Mouse (Mus musculus): Measurements from ENCODE around the gene Rfx1.

Rfx1 gene

DNA sequence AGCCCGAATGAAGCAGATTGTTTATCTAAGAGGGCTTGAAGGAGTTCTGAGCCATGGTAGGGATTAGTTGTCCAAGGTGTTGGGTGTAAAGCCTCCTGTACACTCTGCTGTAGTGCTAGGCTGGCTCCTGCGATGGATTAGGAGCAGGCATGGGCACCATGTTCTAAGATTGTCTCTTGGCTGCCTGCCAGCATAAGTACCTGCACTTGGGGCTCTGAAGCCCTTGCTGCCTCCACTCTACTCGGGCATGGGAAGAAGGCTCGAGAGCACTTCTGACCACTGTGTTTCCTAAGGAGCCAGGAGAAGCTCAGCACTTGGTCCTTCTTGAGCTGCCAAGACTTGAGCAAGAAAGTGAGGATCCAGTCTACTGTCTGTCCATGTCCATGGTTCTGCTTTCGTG, 12.6 kb downstream of the Rfx1 start:
- in situ Hi-C loops (cut with MboI; ENCODE audit: low pct_unique_long_range_greater_than_20kb in 1 of 2, low sequenced_read_pairs in 2 of 2, unreplicated experiment in 1 of 2): no loop called here

DNA sequence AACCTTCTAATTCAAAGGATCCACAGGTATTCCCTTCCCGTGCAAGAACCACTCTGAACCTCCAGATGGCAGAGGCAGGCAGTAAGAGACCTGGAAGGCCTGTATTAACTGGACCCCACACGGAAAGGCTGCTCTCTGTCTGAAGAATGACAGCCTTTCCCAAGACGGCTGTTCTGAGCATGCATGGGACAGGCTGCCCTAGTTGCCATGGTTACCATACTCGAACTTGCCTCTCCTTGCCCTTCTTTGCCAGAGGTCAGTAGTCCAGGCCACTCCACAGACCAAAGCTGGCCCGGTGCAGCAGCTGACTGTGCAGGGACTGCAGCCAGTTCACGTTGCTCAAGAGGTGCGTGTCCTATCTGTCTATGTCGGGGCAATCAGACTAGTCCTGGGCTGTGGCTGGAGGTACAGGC, 17.2 kb downstream of the Rfx1 start:
- in situ Hi-C loops (cut with MboI; ENCODE audit: low pct_unique_long_range_greater_than_20kb in 1 of 2, low sequenced_read_pairs in 2 of 2, unreplicated experiment in 1 of 2): no loop called here

DNA sequence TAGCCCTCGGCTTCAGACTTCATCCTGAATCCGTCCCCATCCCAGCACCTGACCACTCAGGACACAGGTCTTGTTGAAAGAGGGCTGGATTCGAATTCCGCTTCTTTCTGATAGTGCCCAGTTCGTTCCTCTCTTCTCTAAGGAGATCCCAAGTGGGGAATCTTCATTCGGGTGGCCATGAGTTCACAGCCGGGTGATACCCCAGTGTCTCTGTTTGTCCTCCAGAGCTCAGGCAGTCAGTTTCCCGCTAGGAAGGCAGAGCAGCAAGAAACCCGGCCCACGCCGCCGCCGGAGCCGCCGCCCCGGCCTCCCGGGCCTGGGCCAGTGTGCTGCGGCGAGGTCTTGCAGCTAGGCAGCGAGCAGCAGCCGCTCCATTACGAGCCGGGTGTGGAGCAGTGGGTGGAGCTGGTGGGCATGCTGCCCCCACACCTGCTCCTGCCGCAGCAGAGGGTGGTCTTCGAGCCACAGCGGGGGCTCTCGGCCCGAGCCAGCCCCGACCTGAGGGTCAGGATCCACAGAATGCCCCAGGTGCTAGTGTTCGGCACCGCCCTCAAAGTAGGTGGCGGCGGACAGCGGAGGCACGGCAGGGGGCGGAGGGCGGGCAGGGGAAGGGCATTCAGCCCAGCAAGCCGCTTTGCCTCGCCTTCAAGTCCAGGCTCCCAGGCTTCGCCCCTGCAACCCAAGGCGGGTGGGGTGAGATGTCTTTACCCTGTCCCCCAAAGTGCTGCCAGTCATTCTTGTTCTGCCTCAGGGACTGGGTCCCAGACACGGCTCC, 17.9 kb downstream of the Rfx1 start:
- in situ Hi-C loops (cut with MboI; ENCODE audit: low pct_unique_long_range_greater_than_20kb in 1 of 2, low sequenced_read_pairs in 2 of 2, unreplicated experiment in 1 of 2): no loop called here

DNA sequence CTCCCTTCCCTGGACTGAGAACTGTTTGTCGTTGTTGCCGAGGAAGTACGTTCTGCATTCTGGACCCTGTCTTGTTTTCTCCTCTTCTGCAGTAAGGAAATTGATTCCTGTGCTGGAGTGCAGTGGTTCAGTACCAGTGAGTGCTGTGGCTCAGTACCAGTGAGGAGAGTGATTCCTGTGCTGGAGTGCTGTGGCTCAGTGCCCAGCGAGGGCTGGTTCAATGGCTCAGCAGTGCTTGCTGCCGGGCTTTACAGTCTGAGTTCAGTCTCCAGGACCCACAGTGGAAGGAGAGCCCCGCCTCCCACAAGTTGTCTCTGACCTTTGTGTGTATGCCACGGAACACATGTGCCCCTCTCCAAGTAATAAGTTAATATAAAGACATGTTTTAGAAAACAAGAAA, 20.5 kb downstream of the Rfx1 start:
- in situ Hi-C loops (cut with MboI; ENCODE audit: low pct_unique_long_range_greater_than_20kb in 1 of 2, low sequenced_read_pairs in 2 of 2, unreplicated experiment in 1 of 2): no loop called here

DNA sequence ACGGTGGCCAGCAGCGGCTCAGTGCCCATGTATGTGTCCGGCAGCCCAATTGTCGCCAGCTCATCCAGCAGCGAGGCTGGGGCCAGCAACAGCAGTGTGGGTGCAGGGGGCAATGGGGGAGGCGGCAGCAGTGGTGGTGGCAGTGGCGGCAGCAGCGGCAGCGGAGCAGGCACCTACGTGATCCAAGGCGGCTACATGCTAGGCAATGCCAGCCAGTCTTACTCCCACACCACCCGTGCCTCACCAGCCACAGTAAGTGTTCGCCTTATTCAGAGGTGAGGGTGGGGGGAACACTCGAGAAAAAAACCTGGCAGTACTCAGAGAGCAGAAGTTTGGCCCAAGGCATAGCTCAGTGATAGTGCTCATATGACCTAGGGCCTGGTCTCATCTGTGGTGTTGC, 21.2 kb downstream of the Rfx1 start:
- in situ Hi-C loops (cut with MboI; ENCODE audit: low pct_unique_long_range_greater_than_20kb in 1 of 2, low sequenced_read_pairs in 2 of 2, unreplicated experiment in 1 of 2): no loop called here

DNA sequence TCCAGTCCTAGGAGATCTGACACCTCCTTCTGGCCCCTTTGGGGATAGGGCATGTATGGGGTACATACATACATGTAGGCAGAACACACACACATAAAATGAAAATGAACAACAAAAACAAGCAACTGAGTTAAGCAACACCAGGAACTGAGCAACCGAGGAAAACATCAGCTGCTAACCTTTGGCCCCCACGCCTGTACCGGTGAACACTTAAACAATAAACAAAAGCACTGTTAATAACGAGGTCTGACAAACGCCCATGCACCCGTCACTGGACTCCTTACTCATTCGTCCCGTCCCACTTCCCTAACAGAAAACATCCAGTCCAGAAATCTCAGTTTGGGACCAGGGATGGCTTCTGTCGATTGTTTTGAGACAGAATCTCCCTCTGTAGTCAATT, 22.6 kb downstream of the Rfx1 start:
- in situ Hi-C loops (cut with MboI; ENCODE audit: low pct_unique_long_range_greater_than_20kb in 1 of 2, low sequenced_read_pairs in 2 of 2, unreplicated experiment in 1 of 2): no loop called here

DNA sequence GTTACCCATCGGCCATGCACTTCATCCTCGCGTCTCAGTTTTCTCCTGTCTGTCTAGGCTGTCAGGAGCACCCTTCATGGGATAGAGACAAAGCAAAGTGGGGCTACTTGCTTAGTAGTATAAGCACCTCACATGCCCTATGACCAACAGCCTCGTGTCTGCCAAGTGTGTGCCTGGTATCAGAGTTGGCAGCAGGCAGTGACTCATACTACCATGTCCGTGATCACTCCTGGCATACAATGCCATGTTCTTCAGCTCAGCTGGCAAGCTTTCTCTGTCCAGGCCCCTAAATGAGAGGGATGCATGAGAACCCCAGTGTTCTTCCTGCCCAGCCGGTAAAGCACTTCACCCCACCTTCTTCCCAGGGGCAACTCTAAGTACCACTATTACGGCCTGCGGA, 24.0 kb downstream of the Rfx1 start:
- in situ Hi-C loops (cut with MboI; ENCODE audit: low pct_unique_long_range_greater_than_20kb in 1 of 2, low sequenced_read_pairs in 2 of 2, unreplicated experiment in 1 of 2): no loop called here

DNA sequence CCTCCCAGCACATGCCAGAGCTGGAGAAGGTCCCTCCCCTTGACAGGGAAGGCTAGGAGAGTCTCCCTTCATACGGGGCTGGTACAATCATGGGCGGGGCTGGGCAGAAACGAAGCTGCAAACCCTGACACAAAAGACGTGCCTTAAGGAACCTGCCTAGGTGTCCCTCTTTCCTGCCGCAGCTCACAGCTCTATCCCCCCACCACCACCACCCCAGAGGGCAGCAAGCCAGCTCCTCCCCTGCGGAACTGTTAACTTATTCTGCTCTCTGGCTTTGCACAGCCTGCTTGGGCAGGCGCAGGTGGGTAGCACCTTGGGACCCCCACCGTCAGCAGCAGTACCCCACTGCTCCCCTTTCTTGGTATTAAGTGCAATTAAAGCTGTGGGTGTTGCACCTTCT, 29.4 kb downstream of the Rfx1 start:
- in situ Hi-C loops (cut with MboI; ENCODE audit: low pct_unique_long_range_greater_than_20kb in 1 of 2, low sequenced_read_pairs in 2 of 2, unreplicated experiment in 1 of 2): no loop called here

DNA sequence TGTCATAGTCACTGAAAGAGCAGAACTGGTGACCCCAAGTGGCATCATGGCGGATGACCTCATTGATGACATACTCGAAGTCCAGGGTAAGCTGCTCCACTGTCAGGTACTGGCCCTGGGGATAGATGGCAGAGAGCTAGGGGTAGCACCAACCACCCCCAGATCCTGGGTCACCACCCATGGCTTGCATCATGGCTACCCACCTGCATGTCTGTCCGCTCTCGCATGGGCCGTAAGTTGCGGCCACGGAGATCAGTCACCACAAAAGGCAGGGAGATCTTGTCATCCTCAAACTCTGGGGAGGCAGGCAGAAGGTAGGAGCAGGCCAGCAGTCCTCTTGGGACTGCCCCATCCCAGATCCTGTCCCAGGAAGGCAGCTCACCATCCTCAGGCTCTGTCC, 31.7 kb downstream of the Rfx1 start:
- in situ Hi-C loops (cut with MboI; ENCODE audit: low pct_unique_long_range_greater_than_20kb in 1 of 2, low sequenced_read_pairs in 2 of 2, unreplicated experiment in 1 of 2): no loop called here

DNA sequence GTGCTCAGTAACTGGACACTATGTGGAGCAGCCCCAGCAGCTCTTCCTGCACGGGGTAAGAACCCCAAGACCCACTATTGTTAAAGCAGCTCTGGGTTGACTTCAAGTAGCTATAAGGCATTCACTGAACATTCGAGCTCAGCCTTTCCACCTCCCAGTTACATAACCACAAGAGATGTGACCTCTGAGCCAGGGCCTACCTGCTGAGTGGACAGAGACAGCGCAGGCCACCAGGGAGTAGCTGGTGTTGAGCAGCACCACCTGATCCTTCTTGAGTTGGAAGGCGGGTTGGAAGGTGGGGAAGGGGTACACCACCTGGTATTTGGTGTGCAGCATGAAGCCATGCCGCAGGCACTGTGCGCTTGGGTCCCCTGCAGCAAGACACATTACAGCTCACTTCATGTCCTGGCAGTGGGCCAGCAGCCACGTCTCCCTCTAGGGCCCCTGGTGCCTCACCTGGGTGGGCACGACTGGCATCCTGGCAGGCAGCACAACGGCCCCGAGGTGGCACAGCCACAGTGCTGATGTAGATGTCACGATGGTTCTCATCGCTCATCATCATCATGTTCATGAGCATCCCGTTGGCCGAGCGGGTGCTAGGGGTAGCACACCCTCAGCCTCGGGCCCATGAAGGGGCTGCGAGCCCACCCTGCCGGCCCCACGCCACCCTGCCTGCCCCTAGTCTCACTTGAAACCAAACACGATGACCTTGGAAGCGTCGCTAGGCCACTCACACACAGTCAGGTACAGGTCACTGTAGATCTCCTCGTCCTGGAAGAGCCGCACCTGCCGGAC, 35.0 kb downstream of the Rfx1 start:
- in situ Hi-C loops (cut with MboI; ENCODE audit: low pct_unique_long_range_greater_than_20kb in 1 of 2, low sequenced_read_pairs in 2 of 2, unreplicated experiment in 1 of 2): no loop called here

DNA sequence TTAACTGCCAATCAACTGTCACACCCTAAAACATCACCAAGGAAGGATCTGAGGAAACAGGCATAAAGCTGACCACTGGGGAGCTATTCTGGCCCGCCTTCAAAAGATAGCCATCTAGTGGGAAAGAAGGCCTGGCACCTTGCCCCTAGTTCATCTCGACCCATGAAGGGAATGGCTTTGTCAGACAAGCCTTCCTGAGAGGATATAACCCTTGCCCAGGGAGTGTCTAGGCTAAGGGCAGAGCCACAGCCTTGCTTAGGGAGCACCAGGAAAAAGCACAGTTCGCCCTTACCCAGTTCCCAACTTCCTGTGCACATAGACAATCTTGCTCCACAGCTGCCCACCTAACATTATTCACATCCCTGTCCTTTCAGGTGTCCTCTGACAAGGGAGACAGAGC, 37.0 kb downstream of the Rfx1 start:
- in situ Hi-C loops (cut with MboI; ENCODE audit: low pct_unique_long_range_greater_than_20kb in 1 of 2, low sequenced_read_pairs in 2 of 2, unreplicated experiment in 1 of 2): no loop called here

DNA sequence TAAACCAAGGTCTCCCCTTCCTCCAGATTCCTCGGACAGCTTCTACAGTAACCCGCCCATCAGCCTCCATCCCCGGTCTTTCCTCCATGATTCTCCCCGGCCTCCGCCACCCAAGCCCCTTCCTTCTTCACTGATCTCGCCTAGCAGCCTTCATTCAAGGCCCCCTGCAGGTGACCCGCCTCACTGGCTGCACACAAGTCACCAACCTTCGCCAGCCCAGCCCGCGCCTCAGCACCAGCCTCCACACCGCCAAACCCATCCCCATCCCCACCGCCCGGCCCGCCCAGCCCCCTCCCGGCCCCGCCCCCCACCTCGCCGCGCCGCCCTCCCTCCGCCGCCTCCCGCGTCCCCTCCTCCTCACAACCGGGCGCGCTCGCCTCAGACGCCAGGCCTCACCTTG, 37.6 kb downstream of the Rfx1 start:
- in situ Hi-C loops (cut with MboI; ENCODE audit: low pct_unique_long_range_greater_than_20kb in 1 of 2, low sequenced_read_pairs in 2 of 2, unreplicated experiment in 1 of 2): no loop called here

DNA sequence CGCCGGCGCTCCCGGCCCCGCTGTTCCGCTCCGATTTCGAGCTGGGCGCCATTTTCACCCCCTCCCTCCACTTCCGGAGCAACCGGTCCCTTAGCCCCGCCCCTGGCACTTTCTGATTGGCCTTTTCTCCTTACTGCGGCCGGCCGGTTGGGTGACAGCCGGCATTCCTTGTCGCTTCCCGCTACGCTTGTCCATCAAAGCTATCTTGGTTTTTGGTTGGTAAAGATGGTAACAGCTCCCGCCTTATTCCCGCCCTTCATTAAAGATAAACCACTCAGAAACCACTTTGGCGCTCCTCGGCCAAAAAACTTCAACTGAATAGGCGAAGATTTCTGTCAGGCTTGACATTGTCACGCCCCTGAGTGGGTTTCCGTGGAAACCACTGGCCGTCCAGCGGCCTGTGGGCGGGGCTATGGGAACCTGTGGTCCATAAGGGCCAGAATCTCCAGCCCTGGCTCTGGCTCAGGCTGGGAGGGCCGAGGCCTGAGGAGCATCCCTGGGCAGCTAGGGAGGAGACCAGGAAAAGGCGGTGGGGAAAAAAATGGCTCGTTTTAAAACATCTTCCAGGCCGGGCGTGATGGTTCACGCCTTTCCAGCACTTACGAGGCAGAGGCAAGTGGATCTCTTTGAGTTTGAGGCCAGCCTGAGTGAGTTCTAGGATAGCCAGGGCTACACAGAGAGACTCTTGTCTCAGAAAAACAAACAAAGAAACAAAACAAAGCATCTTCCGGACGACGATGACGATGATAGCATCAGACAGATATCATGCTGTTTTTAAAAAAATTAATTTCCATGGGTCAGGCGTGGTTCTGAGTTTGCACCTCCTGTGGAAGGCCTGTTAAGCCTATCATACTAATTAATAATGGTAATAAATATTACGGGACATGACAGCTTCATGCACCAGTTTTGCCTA, 38.3 kb downstream of the Rfx1 start, which contains the start of gene Dcaf15:
TSS of gene Dcaf15 (minus strand) at position 72 of the 913 bp plus-strand sequence.
- in situ Hi-C loops (cut with MboI; ENCODE audit: low pct_unique_long_range_greater_than_20kb in 1 of 2, low sequenced_read_pairs in 2 of 2, unreplicated experiment in 1 of 2): no loop called here

DNA sequence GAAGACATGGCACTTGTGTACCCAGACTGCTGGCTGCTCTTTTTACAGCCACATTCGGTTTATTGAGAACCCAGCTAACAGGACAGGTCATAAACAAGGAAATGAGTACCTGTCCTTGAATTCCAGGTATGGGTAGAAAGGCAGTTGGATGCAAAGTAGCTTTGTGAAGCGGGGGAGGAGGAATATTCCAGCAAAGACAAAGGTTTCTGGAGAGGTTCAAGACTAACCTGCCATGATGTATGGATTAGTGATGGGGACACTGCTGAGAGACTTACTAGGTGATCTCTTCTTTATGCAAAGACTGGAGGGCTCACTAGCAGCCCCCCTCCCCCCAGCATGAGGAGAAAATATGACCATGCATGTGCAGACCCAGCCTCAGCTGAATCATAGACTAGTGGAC, 39.0 kb downstream of the Rfx1 start:
- in situ Hi-C loops (cut with MboI; ENCODE audit: low pct_unique_long_range_greater_than_20kb in 1 of 2, low sequenced_read_pairs in 2 of 2, unreplicated experiment in 1 of 2): no loop called here

DNA sequence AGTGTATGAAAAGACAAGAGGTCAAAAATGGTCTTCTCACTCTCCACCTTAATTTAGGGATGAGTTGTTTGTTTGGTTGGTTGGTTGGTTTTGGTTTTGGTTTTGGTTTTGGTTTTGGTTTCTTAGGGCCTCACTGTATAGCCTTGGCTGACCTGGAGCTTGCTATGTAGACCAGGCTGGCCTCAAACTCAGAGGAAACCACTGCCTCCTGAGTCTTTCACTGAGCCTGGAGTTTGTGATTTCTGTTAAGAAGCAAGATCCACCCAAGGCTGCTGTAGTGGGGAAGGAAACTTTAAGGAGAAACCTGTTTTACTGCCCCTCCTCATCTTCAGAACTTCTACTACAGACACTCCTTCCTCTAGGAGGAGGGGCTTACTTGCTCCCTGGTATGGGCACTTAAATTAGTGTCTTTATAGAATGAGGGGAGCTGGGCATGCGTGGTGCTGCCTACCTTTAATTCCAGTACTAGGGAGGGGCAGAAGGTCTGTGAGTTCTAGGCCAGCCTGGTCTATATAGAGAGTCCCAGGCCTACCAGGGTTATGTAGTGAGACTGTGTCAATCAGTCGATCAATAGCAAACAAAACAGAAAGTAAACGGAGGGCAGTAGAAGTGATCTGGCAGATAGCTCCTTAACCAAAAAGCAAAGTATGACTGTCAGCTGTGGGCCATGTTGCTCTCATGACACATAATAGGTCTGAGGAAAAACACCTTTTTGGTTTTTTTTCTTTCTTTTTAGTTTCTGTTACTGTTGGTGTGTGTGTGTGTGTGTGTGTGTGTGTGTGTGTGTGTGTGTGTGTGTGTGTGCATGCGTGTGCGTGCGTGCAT, 39.8 kb downstream of the Rfx1 start:
- in situ Hi-C loops (cut with MboI; ENCODE audit: low pct_unique_long_range_greater_than_20kb in 1 of 2, low sequenced_read_pairs in 2 of 2, unreplicated experiment in 1 of 2): no loop called here

DNA sequence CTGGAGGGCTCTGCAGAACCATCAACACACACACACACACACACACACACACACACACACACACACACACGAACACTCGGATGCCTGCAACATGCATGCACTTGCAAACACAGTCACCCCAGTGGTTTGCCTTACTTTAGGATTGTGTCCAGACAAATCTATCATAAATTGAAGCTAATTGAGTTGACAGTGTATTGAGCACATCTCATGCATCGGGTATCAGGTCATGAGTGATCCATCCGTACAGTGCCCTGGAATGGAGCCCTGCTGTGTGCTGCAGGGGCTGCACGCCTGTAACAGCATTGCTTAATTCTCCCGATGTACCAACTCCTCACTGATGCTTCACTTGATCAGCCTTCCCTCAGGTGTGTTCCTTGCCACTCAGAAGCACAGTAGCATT, 49.0 kb downstream of the Rfx1 start:
- in situ Hi-C loops (cut with MboI; ENCODE audit: low pct_unique_long_range_greater_than_20kb in 1 of 2, low sequenced_read_pairs in 2 of 2, unreplicated experiment in 1 of 2): no loop called here

DNA sequence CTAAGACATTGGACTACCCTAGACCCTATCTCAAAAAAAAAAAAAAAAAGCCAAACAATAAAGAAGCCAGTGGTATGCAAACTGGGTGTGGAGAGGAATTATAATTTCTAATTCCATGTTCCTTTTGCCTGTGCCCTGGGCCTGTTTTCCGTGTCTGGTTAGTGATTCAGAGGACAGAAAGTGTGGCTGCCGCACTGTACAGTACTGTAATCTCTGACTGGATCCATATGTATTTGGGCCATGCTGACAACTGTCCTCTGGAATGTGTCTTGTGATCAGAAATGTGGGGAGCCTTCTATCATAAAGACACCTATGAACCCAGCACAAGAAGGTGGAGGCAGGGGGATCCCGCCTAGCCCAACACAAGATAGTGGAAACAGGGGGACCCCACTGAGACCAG, 55.5 kb downstream of the Rfx1 start:
- in situ Hi-C loops (cut with MboI; ENCODE audit: low pct_unique_long_range_greater_than_20kb in 1 of 2, low sequenced_read_pairs in 2 of 2, unreplicated experiment in 1 of 2): no loop called here

DNA sequence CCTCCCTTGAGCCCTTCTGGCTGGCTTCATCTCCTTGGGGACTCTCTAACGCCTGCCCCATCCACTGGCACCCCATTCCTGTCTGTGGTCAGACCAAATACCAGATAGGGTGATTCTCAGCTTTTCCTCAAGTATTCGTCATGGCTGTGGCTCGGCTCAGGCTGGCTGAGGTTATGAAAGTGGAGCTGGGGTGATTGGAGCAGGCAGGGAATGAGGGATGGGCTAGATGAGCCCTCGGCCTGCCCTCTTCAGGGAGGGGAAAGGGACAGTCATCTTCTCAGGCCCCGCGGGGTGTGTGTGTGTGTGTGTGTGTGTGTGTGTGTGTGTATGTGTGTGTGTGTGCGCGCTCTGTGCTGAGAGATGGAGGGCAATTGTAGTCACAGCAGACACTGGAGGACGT, 59.0 kb downstream of the Rfx1 start, which contains the start of gene Podnl1:
TSS of gene Podnl1 (plus strand) at position 334 of the 400 bp plus-strand sequence.
- in situ Hi-C loops (cut with MboI; ENCODE audit: low pct_unique_long_range_greater_than_20kb in 1 of 2, low sequenced_read_pairs in 2 of 2, unreplicated experiment in 1 of 2): no loop called here
